Mouse (Mus musculus): ENCODE measurements at regions not wholly inside any gene's neighbourhood (a gene's known extent, or its start where the extent isn't known, plus 50 kb on each side); places are given as distances from the start of the nearest gene placed in this dataset.
"Not testable (repeated sequence)": the region's sequence is repeated elsewhere in the genome, so short reads cannot be mapped to it uniquely, and the experiment has no call there.

GRCm38 (mm10) chr12:25492483-25493190 lies 395.7 kb upstream of the Id2 start:
- no peaks in the 10 kb centered on the region for H3K4me1 ChIP-seq
- 94% methylated on average over 3 of the region's 3 CpGs for WGBS
- no peak overlapping the region for H3K27ac ChIP-seq
- no peak overlapping the region for H3K4me3 ChIP-seq
- no peaks in the 10 kb centered on the region for H3K9me3 ChIP-seq (replicated peaks)
- no peaks in the 10 kb centered on the region for H3K36me3 ChIP-seq
- no peak for DNase-seq (ENCODE audit: low spot score)
- no peaks in the 10 kb centered on the region for H3K27me3 ChIP-seq (ENCODE audit: low read depth, poor library complexity, severe bottlenecking)

GRCm38 (mm10) chr12:25475180-25475758 lies 378.3 kb upstream of the Id2 start:
- H3K4me3 ChIP-seq, result peak overlapping the region; percentile 24
- 7% methylated on average over 10 of the region's 10 CpGs for whole genome bisulfite sequencing
- H3K27ac ChIP-seq, result peak overlapping the region; percentile 65
- DNase-seq (ENCODE audit: low spot score), result peak; percentile 69
- no peaks in the 10 kb centered on the region for H3K27me3 ChIP-seq (ENCODE audit: low read depth, poor library complexity, severe bottlenecking)
- no peaks in the 10 kb centered on the region for H3K36me3 ChIP-seq
- peaks cover 21% of the 10 kb centered on the region for H3K4me1 ChIP-seq
- no peaks in the 10 kb centered on the region for H3K9me3 ChIP-seq (replicated peaks)

- Histone ChIP-seq H3K27ac (no peak overlapping the region), H3K4me1 (peaks cover 12% of the 10 kb centered on the region), H3K36me3 (no peaks in the 10 kb centered on the region), H3K4me3 (no peak overlapping the region), H3K27me3 (ENCODE audit: low read depth, poor library complexity, severe bottlenecking) (no peaks in the 10 kb centered on the region), H3K9me3 (replicated peaks) (no peaks in the 10 kb centered on the region)
- WGBS, result 89% methylated on average over 10 of the region's 10 CpGs
- no peak for DNase-seq (ENCODE audit: low spot score)
These were observed 372.2 kb upstream of the Id2 start for GRCm38 (mm10) chr12:25469181-25469580.

- Histone ChIP-seq H3K4me1 (peaks cover 9% of the 10 kb centered on the region), H3K27ac (no peak overlapping the region), H3K9me3 (replicated peaks) (no peaks in the 10 kb centered on the region), H3K36me3 (no peaks in the 10 kb centered on the region), H3K4me3 (no peak overlapping the region), H3K27me3 (ENCODE audit: low read depth, poor library complexity, severe bottlenecking) (no peaks in the 10 kb centered on the region)
- WGBS, result 72% methylated on average over 12 of the region's 12 CpGs
- no peak for DNase-seq (ENCODE audit: low spot score)
These were observed 370.8 kb upstream of the Id2 start for GRCm38 (mm10) chr12:25467789-25468188.

- not testable (repeated sequence) for H3K9me3 ChIP-seq (replicated peaks); H3K27me3 ChIP-seq (ENCODE audit: low read depth, poor library complexity, severe bottlenecking); H3K4me3 ChIP-seq; H3K4me1 ChIP-seq; H3K36me3 ChIP-seq; DNase-seq (ENCODE audit: low spot score); H3K27ac ChIP-seq
- 86% methylated on average over 2 of the region's 2 CpGs for WGBS
These were observed 365.8 kb upstream of the Id2 start for GRCm38 (mm10) chr12:25462690-25463089.

DNA sequence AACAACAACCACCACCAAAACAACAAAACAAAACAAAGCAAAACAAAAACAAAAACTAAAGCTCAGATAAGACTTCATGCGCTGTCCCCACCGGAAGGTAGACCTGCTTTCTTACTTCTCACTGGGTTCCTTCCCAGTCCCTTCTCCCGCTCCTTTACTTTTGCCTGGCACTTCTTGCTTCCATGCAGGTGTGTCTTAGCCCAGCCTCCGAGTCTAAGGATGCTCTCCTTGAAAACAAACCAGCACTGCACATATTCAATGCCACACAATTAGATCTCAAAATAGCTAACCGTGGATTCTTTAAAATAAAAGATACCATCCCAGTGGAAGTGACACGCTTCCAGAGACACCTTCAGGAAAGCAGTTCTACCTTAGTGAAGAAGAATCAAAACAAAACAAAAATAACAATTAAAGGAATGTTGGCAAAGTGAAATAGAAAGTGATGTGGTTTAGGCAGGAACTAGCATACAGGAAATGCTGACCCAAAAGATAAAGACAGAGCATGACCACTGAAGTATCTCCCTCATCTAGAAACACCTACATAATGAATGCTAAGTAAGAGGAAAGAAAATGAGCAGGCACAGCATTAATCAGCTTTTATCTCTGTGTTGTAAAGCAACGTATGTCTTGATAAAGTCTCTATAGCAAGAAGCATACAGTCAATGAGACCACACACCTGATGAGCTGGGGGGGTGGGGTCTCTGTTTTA lies 358.5 kb upstream of the Id2 start:
- no peak overlapping the region for H3K4me3 ChIP-seq
- no peak overlapping the region for H3K27ac ChIP-seq
- 91% methylated on average over 7 of the region's 7 CpGs for WGBS
- peaks cover 8% of the 10 kb centered on the region; the same call in 1 of the 2 replicates for H3K4me1 ChIP-seq
- H3K27me3 ChIP-seq (ENCODE audit: low read depth, poor library complexity, severe bottlenecking), result no peaks in the 10 kb centered on the region
- H3K36me3 ChIP-seq, result no peaks in the 10 kb centered on the region
- no peaks in the 10 kb centered on the region for H3K9me3 ChIP-seq (replicated peaks)
- DNase-seq (ENCODE audit: low spot score), result no peak

GRCm38 (mm10) chr12:25453356-25453755 lies 356.4 kb upstream of the Id2 start:
- no peak overlapping the region for H3K4me3 ChIP-seq
- H3K9me3 ChIP-seq (replicated peaks), result no peaks in the 10 kb centered on the region
- DNase-seq (ENCODE audit: low spot score), result no peak
- whole genome bisulfite sequencing, result 66% methylated on average over 3 of the region's 3 CpGs
- no peaks in the 10 kb centered on the region for H3K36me3 ChIP-seq
- peaks cover 8% of the 10 kb centered on the region; the same call in 1 of the 2 replicates for H3K4me1 ChIP-seq
- H3K27ac ChIP-seq, result peak overlapping the region; percentile 42; the same call in 1 of the 2 replicates
- H3K27me3 ChIP-seq (ENCODE audit: low read depth, poor library complexity, severe bottlenecking), result no peaks in the 10 kb centered on the region

- Histone ChIP-seq H3K27ac (no peak overlapping the region), H3K4me1 (peaks cover 8% of the 10 kb centered on the region; the same call in 1 of the 2 replicates)
These were observed 354.2 kb upstream of the Id2 start for GRCm38 (mm10) chr12:25451156-25451555.

GRCm38 (mm10) chr12:25444355-25444754 lies 347.4 kb upstream of the Id2 start:
- DNase-seq (ENCODE audit: low spot score), result no peak
- no peaks in the 10 kb centered on the region for H3K4me1 ChIP-seq
- no peaks in the 10 kb centered on the region for H3K36me3 ChIP-seq
- H3K4me3 ChIP-seq, result no peak overlapping the region
- no peaks in the 10 kb centered on the region for H3K27me3 ChIP-seq (ENCODE audit: low read depth, poor library complexity, severe bottlenecking)
- WGBS, result 64% methylated on average over 2 of the region's 2 CpGs
- no peaks in the 10 kb centered on the region for H3K9me3 ChIP-seq (replicated peaks)
- no peak overlapping the region for H3K27ac ChIP-seq

More at GRCm38 (mm10) chr12:25451156-25451555, 354.2 kb upstream of the Id2 start:
- Histone ChIP-seq H3K9me3 (replicated peaks) (no peaks in the 10 kb centered on the region), H3K36me3 (no peaks in the 10 kb centered on the region), H3K4me3 (no peak overlapping the region), H3K27me3 (ENCODE audit: low read depth, poor library complexity, severe bottlenecking) (no peaks in the 10 kb centered on the region)
- DNase-seq (ENCODE audit: low spot score), result no peak
- WGBS, result 81% methylated on average over 2 of the region's 2 CpGs

GRCm38 (mm10) chr12:25439029-25439551 lies 342.1 kb upstream of the Id2 start:
- Histone ChIP-seq H3K27ac (no peak overlapping the region), H3K36me3 (no peaks in the 10 kb centered on the region), H3K4me1 (peaks cover 4% of the 10 kb centered on the region), H3K4me3 (no peak overlapping the region), H3K9me3 (replicated peaks) (no peaks in the 10 kb centered on the region), H3K27me3 (ENCODE audit: low read depth, poor library complexity, severe bottlenecking) (no peaks in the 10 kb centered on the region)
- no peak for DNase-seq (ENCODE audit: low spot score)
- 92% methylated on average over 7 of the region's 7 CpGs for WGBS

DNA sequence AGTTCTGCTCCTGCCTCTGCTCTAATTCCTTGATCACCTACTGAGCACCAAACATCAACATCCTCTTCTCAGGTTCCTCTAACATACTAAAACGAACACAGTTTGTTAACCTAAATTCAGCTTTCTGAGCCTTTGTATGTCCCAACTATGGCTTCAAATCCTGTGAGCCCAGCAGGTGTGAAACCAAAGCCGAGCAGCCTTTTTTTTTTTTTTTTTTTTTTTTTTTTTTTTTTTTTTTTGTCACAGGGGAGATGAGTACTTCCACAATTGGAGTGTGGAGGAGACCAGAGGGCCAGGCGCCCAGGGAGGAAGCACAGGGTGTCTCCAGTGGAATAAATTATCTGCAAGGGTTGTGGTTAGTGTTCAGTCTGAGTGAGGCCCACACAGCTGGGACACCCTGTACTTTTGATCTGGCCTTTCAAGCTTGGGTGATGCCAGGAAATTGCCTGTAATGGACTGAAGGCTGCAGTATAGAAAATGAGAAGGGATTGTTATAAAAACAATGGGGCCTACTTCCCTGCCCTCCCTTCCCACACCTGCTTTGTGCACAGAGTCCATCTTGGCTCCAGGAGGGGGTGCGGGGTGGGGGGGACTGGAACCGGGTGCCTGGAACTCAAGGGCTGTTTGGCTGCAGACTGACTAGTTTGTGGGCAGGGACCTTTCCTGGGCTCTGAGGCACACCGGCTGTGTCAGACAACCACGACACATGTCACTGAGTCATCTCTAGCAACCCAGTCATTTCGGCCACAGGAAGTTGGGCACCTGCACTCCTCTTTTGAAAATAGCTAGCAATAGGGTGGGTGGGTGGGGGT lies 341.5 kb upstream of the Id2 start:
- Histone ChIP-seq H3K4me1 (peaks cover 4% of the 10 kb centered on the region), H3K36me3 (no peaks in the 10 kb centered on the region), H3K4me3 (no peak overlapping the region), H3K9me3 (replicated peaks) (no peaks in the 10 kb centered on the region), H3K27ac (no peak overlapping the region), H3K27me3 (ENCODE audit: low read depth, poor library complexity, severe bottlenecking) (no peaks in the 10 kb centered on the region)
- no peak for DNase-seq (ENCODE audit: low spot score)
- 75% methylated on average over 8 of the region's 8 CpGs for WGBS

DNA sequence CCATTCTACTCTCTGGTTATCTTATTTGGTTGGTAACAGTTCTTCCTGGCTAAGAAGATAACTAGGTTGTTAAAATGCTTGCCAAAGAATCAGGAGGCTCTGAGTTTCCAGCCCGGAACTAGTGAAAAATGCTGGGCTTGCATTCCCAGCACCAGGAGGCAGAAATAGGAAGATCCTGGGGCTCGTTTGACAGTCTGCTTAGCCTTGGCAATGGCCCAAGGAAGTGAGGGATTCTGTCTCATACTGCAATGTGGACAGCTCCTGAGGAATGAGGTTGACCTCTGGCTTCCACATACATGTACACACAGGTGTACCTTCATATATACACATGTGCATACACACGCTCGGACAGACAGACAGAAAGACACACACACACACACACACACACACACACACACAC lies 340.6 kb upstream of the Id2 start:
- WGBS, result 90% methylated on average over 4 of the region's 4 CpGs
- no peak overlapping the region for H3K4me3 ChIP-seq
- no peak for DNase-seq (ENCODE audit: low spot score)
- H3K9me3 ChIP-seq (replicated peaks), result no peaks in the 10 kb centered on the region
- no peak overlapping the region for H3K27ac ChIP-seq
- H3K4me1 ChIP-seq, result peaks cover 4% of the 10 kb centered on the region
- H3K27me3 ChIP-seq (ENCODE audit: low read depth, poor library complexity, severe bottlenecking), result no peaks in the 10 kb centered on the region
- H3K36me3 ChIP-seq, result no peaks in the 10 kb centered on the region
